Mouse (Mus musculus): ENCODE measurements around the gene Dot1l. TPM values are rescaled to one million over a fixed set of nuclear protein-coding genes. Genes with fewer than 3 reads are reported as not detected.
"Not testable (repeated sequence)": the region's sequence is repeated elsewhere in the genome, so short reads cannot be mapped to it uniquely, and the experiment has no call there.

Gene Dot1l
- polyA plus RNA-seq, 1 experiment from 2014 or later, result 22.7 TPM

- Histone ChIP-seq H3K4me1 (replicated peaks; ENCODE audit: control insufficient read depth, insufficient read depth, low read length) (peaks cover 5% of the 10 kb centered on the region; the same call in 1 of the 2 replicates), H3K4me3 (ENCODE audit: low read depth, low read length) (no peak overlapping the region), H3K36me3 (ENCODE audit: control insufficient read depth, insufficient read depth, low read length) (peaks cover 12% of the 10 kb centered on the region), H3K9me3 (ENCODE audit: control insufficient read depth, low read length) (no peaks in the 10 kb centered on the region), H3K27me3 (replicated peaks; ENCODE audit: control insufficient read depth, insufficient read depth, low read length) (no peaks in the 10 kb centered on the region), H3K9ac (ENCODE audit: low read length) (no peak overlapping the region), H3K27ac (ENCODE audit: low read depth) (no peak overlapping the region), H3K4me2 (ENCODE audit: low read length) (no peak overlapping the region)
- ATAC-seq (replicated peaks; ENCODE audit: low FRiP score, low TSS enrichment, low read depth), result no peak
- 83% methylated on average over 2 of the region's 2 CpGs for WGBS
- no peak for DNase-seq (ENCODE audit: low spot score)
These were observed 69.8 kb downstream of the Dot1l start for GRCm38 (mm10) chr10:80824827-80825226.

- peak within 1 kb of the TSS; percentile 99 for H3K4me2 ChIP-seq (ENCODE audit: low read length)
- peaks cover 14% of the 10 kb centered on the region for H3K36me3 ChIP-seq (ENCODE audit: control insufficient read depth, insufficient read depth, low read length)
- peak within 1 kb of the TSS; percentile 85 for H3K4me3 ChIP-seq (ENCODE audit: low read depth, low read length)
- peak within 1 kb of the TSS; percentile 84 for H3K9ac ChIP-seq (ENCODE audit: low read length)
- under 1% methylated on average over 73 of the region's 82 CpGs for WGBS
- no peaks in the 10 kb centered on the region for H3K27me3 ChIP-seq (replicated peaks; ENCODE audit: control insufficient read depth, insufficient read depth, low read length)
- peak; percentile 97 for DNase-seq (ENCODE audit: low spot score)
- H3K9me3 ChIP-seq (ENCODE audit: control insufficient read depth, low read length), result no peaks in the 10 kb centered on the region
- H3K4me1 ChIP-seq (replicated peaks; ENCODE audit: control insufficient read depth, insufficient read depth, low read length), result peaks cover 15% of the 10 kb centered on the region; the same call in 1 of the 2 replicates
- peak within 1 kb of the TSS; percentile 85 for H3K27ac ChIP-seq (ENCODE audit: low read depth)
- peak; percentile 97 for ATAC-seq (replicated peaks; ENCODE audit: low FRiP score, low TSS enrichment, low read depth)
These were observed 71.4 kb downstream of the Dot1l start, which contains the start of gene Oaz1 for GRCm38 (mm10) chr10:80826151-80827062. Oaz1 (plus strand) TSS chr10:80826656.

- Histone ChIP-seq H3K4me3 (ENCODE audit: low read depth, low read length) (peak overlapping the region; percentile 85), H3K27ac (ENCODE audit: low read depth) (peak overlapping the region; percentile 85; the same call in 1 of the 2 replicates), H3K9ac (ENCODE audit: low read length) (peak overlapping the region; percentile 84), H3K36me3 (ENCODE audit: control insufficient read depth, insufficient read depth, low read length) (peaks cover 14% of the 10 kb centered on the region), H3K4me2 (ENCODE audit: low read length) (peak overlapping the region; percentile 99), H3K27me3 (replicated peaks; ENCODE audit: control insufficient read depth, insufficient read depth, low read length) (no peaks in the 10 kb centered on the region), H3K9me3 (ENCODE audit: control insufficient read depth, low read length) (no peaks in the 10 kb centered on the region), H3K4me1 (replicated peaks; ENCODE audit: control insufficient read depth, insufficient read depth, low read length) (peaks cover 15% of the 10 kb centered on the region; the same call in 1 of the 2 replicates)
- WGBS, result 6% methylated on average over 29 of the region's 29 CpGs
- no peak for DNase-seq (ENCODE audit: low spot score)
- ATAC-seq (replicated peaks; ENCODE audit: low FRiP score, low TSS enrichment, low read depth), result no peak
These were observed 72.3 kb downstream of the Dot1l start for GRCm38 (mm10) chr10:80827063-80827869.

- Histone ChIP-seq H3K9ac (ENCODE audit: low read length) (peak overlapping the region; percentile 84), H3K4me3 (ENCODE audit: low read depth, low read length) (peak overlapping the region; percentile 85), H3K4me2 (ENCODE audit: low read length) (peak overlapping the region; percentile 99), H3K9me3 (ENCODE audit: control insufficient read depth, low read length) (no peaks in the 10 kb centered on the region), H3K27ac (ENCODE audit: low read depth) (no peak overlapping the region), H3K27me3 (replicated peaks; ENCODE audit: control insufficient read depth, insufficient read depth, low read length) (0 out of 2 replicates have a peak, but pooled peaks cover 1% of the 10 kb centered on the region), H3K36me3 (ENCODE audit: control insufficient read depth, insufficient read depth, low read length) (peaks cover 14% of the 10 kb centered on the region), H3K4me1 (replicated peaks; ENCODE audit: control insufficient read depth, insufficient read depth, low read length) (peaks cover 15% of the 10 kb centered on the region; the same call in 1 of the 2 replicates)
- WGBS, result 77% methylated on average over 10 of the region's 10 CpGs
- DNase-seq (ENCODE audit: low spot score) (no peak), ATAC-seq (replicated peaks; ENCODE audit: low FRiP score, low TSS enrichment, low read depth) (no peak)
These were observed 72.9 kb downstream of the Dot1l start for GRCm38 (mm10) chr10:80827870-80828420.

GRCm38 (mm10) chr10:80828587-80828986, 73.6 kb downstream of the Dot1l start:
- H3K4me1 ChIP-seq (replicated peaks; ENCODE audit: control insufficient read depth, insufficient read depth, low read length), result peaks cover 15% of the 10 kb centered on the region; the same call in 1 of the 2 replicates

GRCm38 (mm10) chr10:80829359-80830278, 74.6 kb downstream of the Dot1l start:
- DNase-seq (ENCODE audit: low spot score), result no peak
- whole genome bisulfite sequencing, result 74% methylated on average over 1 of the region's 1 CpGs
- Histone ChIP-seq H3K4me2 (ENCODE audit: low read length) (no peak overlapping the region), H3K36me3 (ENCODE audit: control insufficient read depth, insufficient read depth, low read length) (peaks cover 14% of the 10 kb centered on the region), H3K9me3 (ENCODE audit: control insufficient read depth, low read length) (no peaks in the 10 kb centered on the region), H3K4me1 (replicated peaks; ENCODE audit: control insufficient read depth, insufficient read depth, low read length) (peaks cover 15% of the 10 kb centered on the region; the same call in 1 of the 2 replicates), H3K9ac (ENCODE audit: low read length) (no peak overlapping the region), H3K4me3 (ENCODE audit: low read depth, low read length) (no peak overlapping the region), H3K27me3 (replicated peaks; ENCODE audit: control insufficient read depth, insufficient read depth, low read length) (peaks cover 17% of the 10 kb centered on the region), H3K27ac (ENCODE audit: low read depth) (no peak overlapping the region)
- no peak for ATAC-seq (replicated peaks; ENCODE audit: low FRiP score, low TSS enrichment, low read depth)

More at GRCm38 (mm10) chr10:80828587-80828986, 73.6 kb downstream of the Dot1l start:
- H3K36me3 ChIP-seq (ENCODE audit: control insufficient read depth, insufficient read depth, low read length), result peaks cover 14% of the 10 kb centered on the region
- not testable (repeated sequence) for H3K4me3 ChIP-seq (ENCODE audit: low read depth, low read length); H3K27ac ChIP-seq (ENCODE audit: low read depth); H3K9me3 ChIP-seq (ENCODE audit: control insufficient read depth, low read length); H3K27me3 ChIP-seq (replicated peaks; ENCODE audit: control insufficient read depth, insufficient read depth, low read length); DNase-seq (ENCODE audit: low spot score); ATAC-seq (replicated peaks; ENCODE audit: low FRiP score, low TSS enrichment, low read depth); H3K9ac ChIP-seq (ENCODE audit: low read length)
- peak overlapping the region; percentile 99 for H3K4me2 ChIP-seq (ENCODE audit: low read length)
- WGBS, result 89% methylated on average over 9 of the region's 9 CpGs

GRCm38 (mm10) chr10:80831136-80831535, 76.1 kb downstream of the Dot1l start:
- Histone ChIP-seq H3K4me1 (replicated peaks; ENCODE audit: control insufficient read depth, insufficient read depth, low read length) (peaks cover 15% of the 10 kb centered on the region; the same call in 1 of the 2 replicates), H3K27ac (ENCODE audit: low read depth) (no peak overlapping the region), H3K27me3 (replicated peaks; ENCODE audit: control insufficient read depth, insufficient read depth, low read length) (peaks cover 32% of the 10 kb centered on the region), H3K9me3 (ENCODE audit: control insufficient read depth, low read length) (no peaks in the 10 kb centered on the region), H3K4me3 (ENCODE audit: low read depth, low read length) (no peak overlapping the region), H3K9ac (ENCODE audit: low read length) (no peak overlapping the region), H3K36me3 (ENCODE audit: control insufficient read depth, insufficient read depth, low read length) (peaks cover 14% of the 10 kb centered on the region), H3K4me2 (ENCODE audit: low read length) (peak overlapping the region; percentile 20; the same call in 1 of the 2 replicates)
- WGBS, result 2% methylated on average over 9 of the region's 9 CpGs
- ATAC-seq (replicated peaks; ENCODE audit: low FRiP score, low TSS enrichment, low read depth) (no peak), DNase-seq (ENCODE audit: low spot score) (peak; percentile 67)
